Mouse (Mus musculus): Measurements from ENCODE around the gene Cald1.

DNA sequence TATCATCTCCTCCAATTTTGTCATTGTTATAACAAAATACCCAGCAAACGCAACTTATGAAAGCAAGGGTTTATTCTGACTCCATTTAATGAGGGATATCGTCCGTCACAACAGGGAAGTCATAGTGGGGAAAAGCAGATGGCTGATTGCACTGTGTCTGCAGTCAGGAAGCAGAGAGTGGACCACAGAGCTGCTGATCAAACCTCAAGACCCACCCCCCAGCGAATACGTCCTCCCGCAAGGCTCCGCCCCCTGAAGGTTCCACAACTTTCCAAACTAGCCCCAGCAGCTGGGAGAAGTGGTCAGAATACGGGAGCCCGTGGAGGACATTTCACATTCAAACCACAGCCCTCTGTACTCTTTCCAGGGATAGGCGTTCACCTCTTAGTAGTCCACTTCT is 76.6 kb downstream of the Cald1 start:
- TF ChIP-seq CTCF (IDR thresholded peaks at IDR 0.05; ENCODE audit: low read depth) (no peak), EP300 (IDR thresholded peaks at IDR 0.05; ENCODE audit: low read depth) (no peak)
